Mouse (Mus musculus): ENCODE results near the gene Gcc2. TPM values are rescaled to one million over a fixed set of nuclear protein-coding genes. Genes with fewer than 3 reads are reported as not detected.

Gene Gcc2
- 67.0 and 71.3 TPM in 2 replicates for polyA plus RNA-seq (2015; fragmentation: Nextera tagmentation; extraction: Ambion mirVana)

GRCm38 (mm10) chr10:58255213-58255892 is at the start of gene Gcc2:
Gcc2 (plus strand) TSS chr10:58255497.
- Histone ChIP-seq H3K4me3 (peak within 1 kb of the TSS; percentile 84), H3K4me2 (replicated peaks) (peak within 1 kb of the TSS; percentile 66), H3K9me3 (no peaks in the 10 kb centered on the region), H3K27me3 (no peaks in the 10 kb centered on the region), H3K4me1 (peaks cover 10% of the 10 kb centered on the region), H3K27ac (peak within 1 kb of the TSS; percentile 58; the same call in 1 of the 2 replicates), H3K36me3 (peaks cover 18% of the 10 kb centered on the region), H3K9ac (peak within 1 kb of the TSS; percentile 84)
- under 1% methylated on average over 58 of the region's 58 CpGs for WGBS
- peak; percentile 99 for ATAC-seq (ENCODE audit: low FRiP score, low read depth)

GRCm38 (mm10) chr10:58205986-58206385 is 49.3 kb upstream of the Gcc2 start:
- Histone ChIP-seq H3K36me3 (no peaks in the 10 kb centered on the region), H3K9ac (no peak overlapping the region), H3K4me2 (replicated peaks) (no peak overlapping the region), H3K27ac (no peak overlapping the region), H3K27me3 (no peaks in the 10 kb centered on the region), H3K4me3 (no peak overlapping the region), H3K4me1 (no peaks in the 10 kb centered on the region), H3K9me3 (peaks cover 8% of the 10 kb centered on the region; the same call in 1 of the 2 replicates)
- no peak for ATAC-seq (ENCODE audit: low FRiP score, low read depth)
- WGBS = 39% methylated on average over 1 of the region's 1 CpGs

GRCm38 (mm10) chr10:58206639-58207404 is 48.5 kb upstream of the Gcc2 start:
- no peaks in the 10 kb centered on the region for H3K36me3 ChIP-seq
- H3K4me1 ChIP-seq = no peaks in the 10 kb centered on the region
- H3K4me3 ChIP-seq = no peak overlapping the region
- H3K27ac ChIP-seq = no peak overlapping the region
- H3K9me3 ChIP-seq = peaks cover 8% of the 10 kb centered on the region; the same call in 1 of the 2 replicates
- H3K9ac ChIP-seq = no peak overlapping the region
- no peak overlapping the region for H3K4me2 ChIP-seq (replicated peaks)
- 86% methylated on average over 4 of the region's 4 CpGs for WGBS
- no peaks in the 10 kb centered on the region for H3K27me3 ChIP-seq
- no peak for ATAC-seq (ENCODE audit: low FRiP score, low read depth)

- peaks cover 8% of the 10 kb centered on the region; the same call in 1 of the 2 replicates for H3K9me3 ChIP-seq
- H3K9ac ChIP-seq = no peak overlapping the region
- WGBS = 81% methylated on average over 2 of the region's 2 CpGs
- no peak; the same call in 1 of the 2 replicates for ATAC-seq (ENCODE audit: low FRiP score, low read depth)
- no peak overlapping the region for H3K4me3 ChIP-seq
- no peaks in the 10 kb centered on the region for H3K27me3 ChIP-seq
- H3K36me3 ChIP-seq = no peaks in the 10 kb centered on the region
- H3K27ac ChIP-seq = no peak overlapping the region
- no peaks in the 10 kb centered on the region for H3K4me1 ChIP-seq
- H3K4me2 ChIP-seq (replicated peaks) = no peak overlapping the region
These were observed 45.4 kb upstream of the Gcc2 start for GRCm38 (mm10) chr10:58209710-58210467.

GRCm38 (mm10) chr10:58210514-58210913 is 44.8 kb upstream of the Gcc2 start:
- H3K27me3 ChIP-seq = no peaks in the 10 kb centered on the region
- no peak overlapping the region for H3K27ac ChIP-seq

GRCm38 (mm10) chr10:58211213-58211612 is 44.1 kb upstream of the Gcc2 start:
- H3K9me3 ChIP-seq = 0 out of 2 replicates have a peak, but pooled peaks cover 3% of the 10 kb centered on the region
- 87% methylated on average over 2 of the region's 2 CpGs for WGBS
- H3K4me3 ChIP-seq = no peak overlapping the region
- H3K4me2 ChIP-seq (replicated peaks) = no peak overlapping the region
- H3K27ac ChIP-seq = no peak overlapping the region
- H3K36me3 ChIP-seq = no peaks in the 10 kb centered on the region
- H3K27me3 ChIP-seq = no peaks in the 10 kb centered on the region
- H3K9ac ChIP-seq = no peak overlapping the region
- H3K4me1 ChIP-seq = no peaks in the 10 kb centered on the region
- ATAC-seq (ENCODE audit: low FRiP score, low read depth) = no peak

More at GRCm38 (mm10) chr10:58210514-58210913, 44.8 kb upstream of the Gcc2 start:
- WGBS = 66% methylated on average over 1 of the region's 1 CpGs
- H3K4me3 ChIP-seq = no peak overlapping the region
- no peak for ATAC-seq (ENCODE audit: low FRiP score, low read depth)
- H3K9me3 ChIP-seq = peaks cover 8% of the 10 kb centered on the region; the same call in 1 of the 2 replicates
- H3K4me1 ChIP-seq = no peaks in the 10 kb centered on the region
- H3K4me2 ChIP-seq (replicated peaks) = no peak overlapping the region
- no peak overlapping the region for H3K9ac ChIP-seq
- H3K36me3 ChIP-seq = no peaks in the 10 kb centered on the region

GRCm38 (mm10) chr10:58212230-58212629 is 43.1 kb upstream of the Gcc2 start:
- Histone ChIP-seq H3K4me1 (no peaks in the 10 kb centered on the region), H3K4me3 (no peak overlapping the region), H3K36me3 (no peaks in the 10 kb centered on the region), H3K27me3 (no peaks in the 10 kb centered on the region), H3K9me3 (no peaks in the 10 kb centered on the region), H3K27ac (no peak overlapping the region), H3K4me2 (replicated peaks) (no peak overlapping the region), H3K9ac (no peak overlapping the region)
- no peak for ATAC-seq (ENCODE audit: low FRiP score, low read depth)
- 72% methylated on average over 7 of the region's 7 CpGs for WGBS

GRCm38 (mm10) chr10:58214497-58214896 is 40.8 kb upstream of the Gcc2 start:
- ATAC-seq (ENCODE audit: low FRiP score, low read depth) = no peak
- no peaks in the 10 kb centered on the region for H3K4me1 ChIP-seq
- H3K27ac ChIP-seq = no peak overlapping the region
- H3K36me3 ChIP-seq = no peaks in the 10 kb centered on the region
- H3K4me3 ChIP-seq = no peak overlapping the region
- no peaks in the 10 kb centered on the region for H3K9me3 ChIP-seq
- H3K4me2 ChIP-seq (replicated peaks) = no peak overlapping the region
- no peaks in the 10 kb centered on the region for H3K27me3 ChIP-seq
- H3K9ac ChIP-seq = no peak overlapping the region

GRCm38 (mm10) chr10:58214934-58215333 is 40.4 kb upstream of the Gcc2 start:
- Histone ChIP-seq H3K4me1 (no peaks in the 10 kb centered on the region), H3K9ac (no peak overlapping the region), H3K27ac (no peak overlapping the region), H3K4me2 (replicated peaks) (no peak overlapping the region), H3K9me3 (no peaks in the 10 kb centered on the region), H3K27me3 (no peaks in the 10 kb centered on the region), H3K36me3 (no peaks in the 10 kb centered on the region), H3K4me3 (no peak overlapping the region)
- 80% methylated on average over 5 of the region's 5 CpGs for WGBS
- no peak for ATAC-seq (ENCODE audit: low FRiP score, low read depth)

GRCm38 (mm10) chr10:58215353-58215752 is 39.9 kb upstream of the Gcc2 start:
- H3K4me1 ChIP-seq = no peaks in the 10 kb centered on the region
- H3K9ac ChIP-seq = no peak overlapping the region
- H3K36me3 ChIP-seq = no peaks in the 10 kb centered on the region
- no peak overlapping the region for H3K27ac ChIP-seq
- no peak overlapping the region for H3K4me3 ChIP-seq
- 84% methylated on average over 1 of the region's 1 CpGs for WGBS
- H3K4me2 ChIP-seq (replicated peaks) = no peak overlapping the region
- H3K27me3 ChIP-seq = no peaks in the 10 kb centered on the region
- ATAC-seq (ENCODE audit: low FRiP score, low read depth) = no peak
- H3K9me3 ChIP-seq = no peaks in the 10 kb centered on the region

GRCm38 (mm10) chr10:58217366-58217765 is 37.9 kb upstream of the Gcc2 start:
- Histone ChIP-seq H3K4me3 (no peak overlapping the region), H3K9me3 (peaks cover 6% of the 10 kb centered on the region), H3K9ac (no peak overlapping the region), H3K36me3 (no peaks in the 10 kb centered on the region), H3K4me1 (no peaks in the 10 kb centered on the region), H3K4me2 (replicated peaks) (no peak overlapping the region), H3K27ac (no peak overlapping the region), H3K27me3 (no peaks in the 10 kb centered on the region)
- WGBS = 75% methylated on average over 3 of the region's 3 CpGs
- no peak for ATAC-seq (ENCODE audit: low FRiP score, low read depth)

- H3K9ac ChIP-seq = no peak overlapping the region
- no peaks in the 10 kb centered on the region for H3K27me3 ChIP-seq
- H3K27ac ChIP-seq = no peak overlapping the region
- no peak overlapping the region for H3K4me2 ChIP-seq (replicated peaks)
- no peaks in the 10 kb centered on the region for H3K36me3 ChIP-seq
- H3K4me3 ChIP-seq = no peak overlapping the region
- ATAC-seq (ENCODE audit: low FRiP score, low read depth) = no peak
- WGBS = 83% methylated on average over 6 of the region's 6 CpGs
- H3K9me3 ChIP-seq = peaks cover 6% of the 10 kb centered on the region
- H3K4me1 ChIP-seq = no peaks in the 10 kb centered on the region
These were observed 34.6 kb upstream of the Gcc2 start for GRCm38 (mm10) chr10:58220726-58221125.

All from limb, embryonic 13.5 days (tissue).